Mouse (Mus musculus) inflammation-experienced regulatory T-cells, adult 6 months (primary cell): ENCODE results near the gene Foxp1. TPM values are rescaled to one million over a fixed set of nuclear protein-coding genes. Genes with fewer than 3 reads are reported as not detected.
A peak's percentile ranks its signal among the peaks of the same experiment; 100 is the strongest.

Experiments used
- ATAC-seq: one replicate; pipeline ENCODE4 v1.8.0; 2017
- polyA plus RNA-seq, 3 experiments: library from polyadenylated mRNA; unstranded; fragments of 100-300 nt; shearing (Covaris generic); gene quantifications; one replicate each; pipeline ENCODE4 v1.2.1; 2017

Foxp1 gene
- polyA plus RNA-seq, 3 experiments from 2014 or later = 83.3 to 273 (median 271) TPM

DNA sequence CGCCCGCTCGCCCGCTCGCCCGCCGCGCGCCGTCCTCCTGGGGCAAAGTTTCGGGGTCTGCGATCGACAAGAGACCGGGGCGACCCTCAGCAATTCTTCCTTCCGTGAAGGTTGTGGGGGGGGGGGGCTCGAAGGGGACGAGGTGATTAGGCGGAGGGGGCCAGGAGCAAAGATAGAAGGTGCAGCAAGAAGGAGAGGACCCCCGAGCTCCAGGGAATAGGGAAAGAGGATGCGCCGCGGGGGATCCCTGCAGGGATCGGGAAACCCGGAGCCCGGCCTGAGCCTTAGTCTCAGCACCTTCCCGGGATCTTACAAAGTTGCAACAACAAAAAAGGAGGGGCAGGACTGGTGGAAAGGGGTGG is 1.9 kb downstream of the Foxp1 start:
- ATAC-seq = no peak

DNA sequence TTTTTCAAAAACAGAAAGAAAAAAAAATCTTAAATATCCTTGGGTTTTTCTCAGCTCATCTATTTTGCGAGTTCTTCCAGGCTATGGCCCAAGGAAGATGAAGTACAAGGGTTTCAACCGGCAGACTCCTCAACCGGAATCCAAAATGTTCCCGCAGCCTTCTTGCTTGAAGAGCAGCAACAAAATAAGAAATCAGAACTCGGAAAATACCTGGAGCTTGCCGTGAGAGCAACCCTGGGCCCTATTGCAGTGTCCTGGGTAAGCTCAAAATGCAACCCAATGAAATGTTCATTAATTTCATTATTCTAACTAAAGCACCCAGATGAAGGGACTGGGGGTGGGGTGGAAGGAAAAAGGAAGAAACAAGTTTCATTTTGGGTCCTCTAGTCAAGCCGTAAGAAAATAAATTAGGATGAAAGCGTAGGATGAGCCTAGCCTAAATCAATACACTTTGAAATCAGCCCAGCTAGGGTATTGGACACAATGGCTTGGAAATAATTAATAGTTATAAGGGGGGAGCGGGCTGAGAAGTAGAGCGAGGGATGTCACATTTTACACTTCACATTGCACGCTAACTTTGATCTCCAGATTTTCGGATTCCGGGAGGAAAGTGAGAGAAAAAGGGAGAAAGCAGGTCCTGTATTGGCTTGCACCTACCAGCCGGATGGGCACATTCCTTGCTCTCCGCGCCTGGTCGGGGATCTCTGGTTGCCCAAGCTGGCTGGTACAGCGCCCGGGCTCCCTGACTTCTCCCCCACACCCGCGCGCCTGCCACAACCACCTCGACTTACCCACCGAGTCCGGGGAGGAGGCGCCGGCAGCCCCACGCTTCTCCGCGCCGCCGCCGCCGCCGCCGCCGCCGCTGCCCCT is 2.5 kb downstream of the Foxp1 start:
- no peak for ATAC-seq

DNA sequence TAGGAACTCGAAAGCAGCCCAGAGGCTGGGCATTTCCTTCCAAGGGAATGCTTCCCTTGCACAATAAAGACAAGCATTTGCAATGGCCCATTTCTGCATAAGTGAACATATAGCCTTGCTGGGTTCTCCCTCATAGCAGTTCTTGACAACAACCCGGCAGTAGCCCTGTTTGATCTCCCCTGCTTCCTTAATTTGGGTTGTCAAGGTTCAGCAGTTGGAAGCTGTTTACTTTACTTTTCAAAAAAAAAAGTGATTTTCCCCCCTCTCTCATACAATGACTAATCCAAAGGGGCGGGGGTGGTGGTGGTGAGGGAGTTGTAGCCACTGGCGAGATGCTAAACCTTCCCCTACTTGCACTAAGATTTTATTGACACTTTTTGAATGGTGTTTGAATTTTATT is 3.5 kb downstream of the Foxp1 start:
- ATAC-seq = no peak

DNA sequence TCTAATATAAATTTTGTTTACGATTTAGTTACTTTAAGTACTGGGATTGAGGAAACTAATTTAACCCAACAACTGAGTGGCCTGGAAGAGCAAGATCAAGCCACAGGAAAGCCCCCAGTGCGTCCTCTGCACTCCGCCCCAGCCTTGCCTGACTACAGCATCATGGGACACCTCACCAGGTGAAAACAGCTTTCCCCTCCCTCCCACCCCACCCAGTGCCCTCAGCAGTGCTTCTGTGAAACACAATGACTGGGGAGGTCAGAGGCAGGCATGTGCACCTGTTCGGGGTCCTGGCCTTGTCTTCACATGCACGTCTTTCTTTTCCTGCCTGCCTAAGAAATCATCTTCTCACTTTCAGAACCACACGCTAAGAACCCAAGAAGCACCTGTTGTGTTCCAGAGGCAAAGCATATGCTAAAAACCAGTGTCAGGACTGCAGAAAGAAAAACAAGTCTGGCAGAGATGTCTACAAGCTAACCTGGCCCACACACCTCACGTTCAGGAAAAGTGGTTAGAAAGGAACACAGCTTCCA is 6.8 kb downstream of the Foxp1 start:
- ATAC-seq = no peak

DNA sequence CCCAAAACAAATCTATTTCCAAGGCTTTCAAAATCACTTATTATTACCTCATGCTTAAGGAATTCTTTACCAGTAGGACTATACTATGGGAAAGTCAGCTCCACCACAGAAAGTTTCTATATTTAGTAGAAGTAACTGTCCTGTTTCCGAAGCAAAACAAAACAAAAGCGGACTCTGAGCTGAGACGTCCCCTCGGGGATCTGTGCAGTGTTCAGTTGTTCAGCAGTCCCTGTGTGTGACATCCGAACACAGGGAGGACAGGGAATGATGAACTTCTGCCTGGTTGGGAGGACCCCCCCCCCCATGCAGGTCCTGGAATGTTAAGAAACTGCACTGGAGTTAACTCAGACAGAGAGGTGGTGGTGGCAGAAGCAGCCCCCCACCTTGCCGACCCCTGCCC is 10.7 kb downstream of the Foxp1 start:
- ATAC-seq = no peak

DNA sequence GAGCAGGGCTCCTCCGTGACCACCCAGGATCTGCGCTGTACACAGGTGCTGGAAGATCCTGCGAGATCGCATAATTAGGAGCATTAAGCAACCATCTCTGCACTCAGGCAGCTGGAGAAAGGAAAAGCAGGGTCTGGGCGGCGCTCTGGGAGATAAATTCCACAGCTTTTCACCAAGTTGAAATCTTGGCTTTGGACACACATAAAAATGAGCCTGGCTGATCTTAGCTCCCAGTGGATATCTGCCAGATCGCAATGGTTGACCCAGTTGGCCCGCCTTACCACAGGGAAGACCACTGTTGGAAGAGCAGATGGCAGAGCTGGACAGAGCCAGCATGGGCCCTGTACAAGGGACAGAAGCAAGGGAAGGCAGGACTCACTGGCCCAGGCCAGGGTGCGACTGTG is 13.3 kb downstream of the Foxp1 start:
- ATAC-seq = no peak

DNA sequence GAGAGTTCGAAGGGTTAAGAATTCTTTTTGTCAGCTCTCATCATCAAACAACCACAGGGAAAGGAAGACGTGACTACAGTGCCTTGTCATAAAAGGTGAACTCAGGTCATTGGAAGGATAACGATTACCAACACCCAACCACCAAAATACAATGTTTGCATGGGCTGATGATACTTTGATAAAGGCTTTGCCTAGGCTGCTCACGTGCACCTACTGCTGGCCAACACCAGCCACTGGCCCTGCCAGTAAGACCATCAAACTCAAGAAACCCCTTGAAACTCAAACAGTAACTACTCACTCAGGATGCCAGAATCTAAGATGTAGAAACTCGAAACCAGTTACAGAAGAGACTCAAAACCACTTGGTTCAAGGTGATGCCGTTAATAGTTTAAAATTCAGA is 15.7 kb downstream of the Foxp1 start:
- no peak for ATAC-seq

DNA sequence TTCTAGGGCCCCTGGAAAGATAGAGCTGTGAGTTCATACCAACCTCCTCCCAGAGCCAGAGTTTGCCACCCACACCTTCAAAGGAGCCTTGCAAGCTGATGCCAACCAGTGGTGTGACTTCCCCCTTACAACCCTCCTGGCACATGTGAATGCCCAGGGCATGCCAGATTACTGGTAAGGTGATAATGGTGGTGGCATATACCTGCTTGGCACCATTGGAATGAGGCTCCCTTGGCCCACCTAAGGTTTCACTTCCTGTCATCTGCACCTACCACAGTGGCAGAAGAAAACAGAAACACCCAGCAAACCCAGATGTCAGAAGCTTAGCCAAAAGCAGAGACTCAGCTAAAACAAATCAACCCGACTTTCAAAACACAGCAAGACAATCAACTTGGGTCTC is 18.8 kb downstream of the Foxp1 start:
- no peak for ATAC-seq

DNA sequence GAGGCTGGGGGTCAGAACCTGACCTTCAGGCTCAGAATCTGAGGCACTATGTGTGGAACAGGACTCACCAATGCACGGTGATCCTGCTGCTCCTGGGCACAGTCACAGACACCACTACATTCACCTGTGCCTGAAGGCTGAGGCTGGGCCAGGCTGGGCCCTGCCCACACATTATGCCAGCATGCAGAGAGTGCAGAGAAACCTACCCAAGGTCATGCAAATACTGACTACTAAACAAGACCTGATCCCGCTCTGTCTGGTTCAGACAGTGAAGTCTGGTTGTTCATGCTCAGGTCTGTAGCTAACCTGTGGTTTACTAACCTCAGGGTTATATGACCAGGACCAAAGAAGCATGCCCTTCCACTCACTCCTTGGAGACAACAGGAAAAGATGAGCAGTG is 19.8 kb downstream of the Foxp1 start:
- ATAC-seq = no peak

DNA sequence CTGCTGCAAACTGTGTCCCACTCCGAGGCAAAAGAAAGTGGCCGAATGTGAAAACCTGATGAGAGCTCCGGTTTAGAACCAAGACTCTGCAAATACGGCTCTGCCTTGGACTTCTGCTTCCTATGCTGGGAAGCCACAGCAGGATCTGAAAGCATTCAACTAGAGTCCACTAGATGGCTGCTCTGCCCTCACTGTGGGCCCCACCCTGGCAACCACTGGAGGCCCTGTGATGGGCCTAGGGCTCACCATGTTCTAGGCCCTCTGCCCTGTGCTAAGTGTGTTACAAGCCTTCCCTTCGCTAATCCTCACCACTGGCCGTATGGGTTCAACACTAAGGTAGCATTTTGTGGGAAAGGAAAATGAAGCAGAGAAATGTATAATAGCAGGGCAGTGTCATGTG is 20.2 kb downstream of the Foxp1 start:
- ATAC-seq = no peak

DNA sequence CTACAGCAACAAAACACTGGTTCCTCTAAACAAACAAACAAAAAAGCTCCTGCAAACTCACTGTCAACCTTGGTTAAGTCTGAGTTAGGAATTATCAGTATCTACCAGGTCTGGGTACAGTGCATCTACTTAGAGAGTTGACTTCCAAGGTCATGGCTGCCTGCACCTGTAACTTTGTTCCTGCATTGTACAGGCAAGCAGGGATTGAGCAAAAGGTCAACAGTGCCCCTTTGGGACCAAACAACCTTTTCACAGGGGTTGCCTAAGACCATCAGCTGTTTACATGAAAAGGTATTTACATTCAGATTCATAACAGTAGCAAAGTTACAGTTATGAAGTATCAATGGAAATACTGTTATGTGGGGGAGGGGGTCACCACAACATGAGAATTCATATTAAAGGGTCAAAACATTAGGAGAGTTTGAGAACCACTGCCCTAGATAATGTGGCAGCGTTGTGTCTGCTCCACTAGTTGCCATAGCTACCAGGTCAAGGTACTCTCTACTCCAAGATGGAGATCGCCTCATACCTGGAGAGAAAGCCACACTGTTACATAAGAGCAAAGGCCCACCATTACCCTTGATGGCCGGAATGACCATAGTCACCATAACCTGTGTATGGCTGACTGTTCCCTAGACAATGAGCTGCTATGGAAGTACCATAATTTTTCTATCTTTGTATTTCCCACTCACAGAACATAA is 21.8 kb downstream of the Foxp1 start:
- ATAC-seq = no peak

DNA sequence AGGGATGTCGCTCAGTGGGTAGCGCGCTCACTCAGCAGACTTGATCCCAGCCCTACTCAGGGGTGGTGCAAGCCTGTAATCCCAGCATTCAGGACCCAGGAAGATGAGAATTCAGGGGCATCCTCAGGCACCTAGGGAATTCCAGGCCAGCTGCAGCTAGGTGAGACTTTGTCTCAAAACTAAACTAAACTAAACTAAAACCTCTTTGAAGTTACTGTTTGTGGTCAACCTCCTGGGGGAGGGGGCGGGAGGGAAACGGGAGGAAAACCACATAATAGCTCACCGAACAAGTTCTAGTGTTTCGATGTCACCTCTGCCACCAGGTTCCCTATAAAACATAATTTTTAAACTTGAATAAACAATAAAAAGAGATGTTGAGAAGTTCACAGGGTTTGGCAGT is 24.4 kb downstream of the Foxp1 start:
- ATAC-seq = no peak

DNA sequence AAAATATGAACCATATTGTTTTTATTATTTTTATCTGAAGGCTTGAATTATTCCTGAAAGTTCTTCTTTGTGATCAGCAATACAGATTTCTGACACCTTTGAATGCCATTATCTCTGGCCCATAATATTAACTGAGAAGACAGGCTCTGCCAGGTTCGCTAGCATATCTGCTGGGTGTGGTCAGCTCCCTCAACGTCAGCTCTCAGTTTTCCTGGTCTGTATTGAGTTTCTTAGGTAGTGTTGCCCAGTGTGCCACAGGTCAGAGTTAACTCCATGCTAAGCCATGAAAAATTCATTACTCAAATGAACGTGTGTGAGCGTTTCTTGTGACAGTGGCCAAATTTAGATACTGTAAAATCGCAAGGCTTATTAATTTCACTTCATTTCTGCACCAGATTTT is 26.4 kb downstream of the Foxp1 start:
- no peak for ATAC-seq

DNA sequence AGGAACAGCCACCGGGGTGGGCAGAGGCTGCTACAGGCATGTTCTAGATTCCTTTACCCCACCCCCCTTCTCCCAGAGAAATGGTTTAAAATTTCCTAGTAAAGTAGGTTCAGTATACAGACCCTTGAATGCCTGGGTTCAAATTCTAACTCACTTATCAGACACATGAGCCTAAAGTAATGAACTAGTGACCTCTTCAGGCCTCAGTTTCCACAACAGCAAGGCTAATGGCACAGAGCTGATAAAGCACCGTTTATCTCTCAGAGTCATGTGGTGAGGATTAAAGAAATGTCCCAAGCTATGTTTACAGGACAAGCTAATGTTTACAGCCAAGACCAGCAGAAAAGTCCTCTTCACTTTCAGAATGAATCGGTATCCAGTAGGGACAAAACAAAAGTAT is 29.6 kb downstream of the Foxp1 start:
- no peak for ATAC-seq

DNA sequence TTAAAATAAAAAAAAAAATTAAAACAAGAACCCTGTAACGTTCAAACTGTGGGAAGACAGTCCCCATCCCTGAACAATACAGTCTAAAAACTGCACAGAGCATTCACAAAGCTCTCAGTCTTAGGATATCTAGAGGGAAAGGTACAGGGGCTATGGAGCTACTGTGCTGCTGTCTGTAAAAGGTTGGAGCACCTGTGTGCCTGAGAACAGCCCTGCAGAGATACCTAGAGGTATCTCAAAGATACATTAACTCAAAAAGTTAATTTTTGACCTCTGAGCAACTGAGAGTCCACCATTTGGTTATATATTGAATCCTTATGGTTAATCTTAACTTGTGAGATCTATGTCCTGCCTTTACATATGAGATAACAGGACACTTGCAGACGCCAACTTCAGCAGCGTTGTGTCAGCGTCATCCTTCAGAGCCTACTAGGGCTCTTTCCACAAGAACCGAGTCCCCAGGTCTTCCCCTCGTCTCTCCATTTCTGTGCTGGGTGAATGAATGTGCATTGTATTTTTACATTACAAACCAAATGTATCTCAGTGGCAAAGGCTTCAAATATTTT is 30.5 kb downstream of the Foxp1 start:
- ATAC-seq = no peak

DNA sequence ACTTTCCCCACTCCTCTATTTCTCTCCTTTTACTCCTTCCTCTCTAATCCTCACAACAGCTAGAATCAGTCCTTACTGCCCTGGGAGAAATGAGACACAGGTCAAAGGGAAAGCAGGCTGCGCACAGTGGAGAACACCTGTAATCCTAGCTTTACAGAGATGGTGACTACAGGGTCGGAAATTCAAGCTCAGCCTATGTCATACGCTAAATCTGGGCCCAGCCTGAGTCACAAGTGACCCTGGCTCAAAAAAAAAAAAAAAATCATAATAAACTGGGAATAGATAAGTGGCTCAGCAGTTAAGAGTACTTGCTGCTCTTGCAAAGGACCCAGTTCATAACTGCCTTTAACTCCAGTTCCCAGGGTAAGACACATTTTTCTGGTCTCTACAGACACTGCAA is 31.4 kb downstream of the Foxp1 start:
- no peak for ATAC-seq

DNA sequence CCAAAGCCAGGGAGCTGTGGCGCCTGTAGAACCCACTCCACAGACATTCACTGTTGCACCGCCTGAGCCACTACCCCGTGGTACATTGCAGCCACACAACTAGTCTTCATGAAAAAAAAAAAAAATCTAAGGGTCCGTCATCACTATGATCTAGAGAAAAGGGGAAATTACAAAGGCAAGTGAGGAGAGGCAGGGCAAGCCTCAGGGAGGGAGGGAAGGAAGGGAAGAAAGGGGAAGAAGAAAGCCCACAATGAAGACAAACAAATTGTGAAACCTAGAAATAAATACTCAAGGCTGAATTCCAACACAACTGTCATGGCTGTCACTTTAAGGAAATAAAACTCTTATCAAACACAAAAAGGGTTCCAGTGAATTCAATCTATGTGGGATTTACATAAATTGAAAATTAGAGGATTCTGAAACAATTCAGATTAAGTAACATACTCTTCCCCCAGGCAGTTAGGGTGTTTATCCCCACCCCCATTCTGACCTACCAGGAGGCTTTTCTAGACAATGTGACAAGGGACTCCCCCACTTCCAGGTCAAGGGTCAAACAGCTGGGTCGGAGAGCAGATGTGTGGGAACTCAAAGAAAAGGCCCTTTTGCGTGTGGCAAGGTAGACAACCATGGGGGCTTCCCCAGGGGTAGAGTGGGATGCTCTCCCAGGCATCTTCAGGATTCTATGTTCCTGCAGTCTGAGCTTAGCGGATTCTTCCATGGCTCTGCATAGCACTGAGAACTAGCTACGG is 32.4 kb downstream of the Foxp1 start:
- ATAC-seq = no peak

DNA sequence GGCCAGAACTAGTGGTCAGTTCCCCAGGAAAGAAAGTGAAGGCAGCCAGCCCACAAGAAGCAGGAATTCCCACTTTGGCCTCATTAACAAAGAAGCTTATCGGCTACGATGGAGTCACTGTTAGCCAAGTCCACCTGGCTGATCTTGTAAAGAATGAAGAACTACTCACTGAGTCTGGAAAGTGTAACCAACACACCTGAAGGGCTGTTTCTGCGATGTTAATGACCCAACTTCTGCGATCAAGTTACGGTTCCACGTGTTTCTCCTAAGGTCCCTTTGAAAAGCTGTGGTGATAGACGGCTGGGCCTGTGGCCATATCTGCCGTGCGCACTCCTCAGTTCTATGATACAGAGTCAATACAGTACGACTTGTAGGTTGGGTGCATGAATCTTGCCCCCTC is 33.1 kb downstream of the Foxp1 start:
- no peak for ATAC-seq

DNA sequence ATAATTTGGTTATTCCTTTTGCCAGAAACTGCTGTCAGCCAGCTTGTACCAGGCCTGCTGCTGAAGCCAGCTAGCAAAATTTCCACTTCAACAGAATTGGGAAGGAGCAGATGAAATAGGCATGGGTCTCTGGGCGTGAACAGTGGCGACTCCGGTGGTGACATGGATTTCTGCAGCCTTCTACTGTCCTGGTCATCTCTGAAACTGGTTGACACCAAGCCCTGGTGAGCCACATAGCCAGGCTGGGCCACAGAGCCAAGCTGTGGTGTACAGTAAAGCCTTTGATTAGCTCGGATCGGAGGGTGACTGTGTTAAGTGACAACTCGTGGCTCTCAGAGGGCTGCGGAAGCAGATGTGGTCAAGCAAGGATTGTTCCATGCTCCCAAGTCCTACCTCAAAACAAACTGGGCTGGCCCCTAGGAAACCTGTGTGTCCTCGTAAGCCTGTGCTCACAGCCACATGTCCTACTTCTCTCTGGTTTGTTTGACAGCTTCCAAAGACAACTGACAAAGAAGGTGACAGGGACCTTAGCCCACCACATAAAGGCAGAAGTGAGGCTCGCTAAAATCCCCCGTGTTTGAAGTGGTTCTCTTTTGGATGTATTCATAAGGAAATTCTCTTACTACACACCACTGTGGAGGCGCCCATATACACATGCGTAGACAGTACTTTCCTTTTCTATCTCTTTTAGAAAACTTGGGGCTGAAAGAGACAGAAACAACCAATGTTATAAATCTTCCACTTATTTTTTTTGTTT is 36.5 kb downstream of the Foxp1 start:
- no peak for ATAC-seq

DNA sequence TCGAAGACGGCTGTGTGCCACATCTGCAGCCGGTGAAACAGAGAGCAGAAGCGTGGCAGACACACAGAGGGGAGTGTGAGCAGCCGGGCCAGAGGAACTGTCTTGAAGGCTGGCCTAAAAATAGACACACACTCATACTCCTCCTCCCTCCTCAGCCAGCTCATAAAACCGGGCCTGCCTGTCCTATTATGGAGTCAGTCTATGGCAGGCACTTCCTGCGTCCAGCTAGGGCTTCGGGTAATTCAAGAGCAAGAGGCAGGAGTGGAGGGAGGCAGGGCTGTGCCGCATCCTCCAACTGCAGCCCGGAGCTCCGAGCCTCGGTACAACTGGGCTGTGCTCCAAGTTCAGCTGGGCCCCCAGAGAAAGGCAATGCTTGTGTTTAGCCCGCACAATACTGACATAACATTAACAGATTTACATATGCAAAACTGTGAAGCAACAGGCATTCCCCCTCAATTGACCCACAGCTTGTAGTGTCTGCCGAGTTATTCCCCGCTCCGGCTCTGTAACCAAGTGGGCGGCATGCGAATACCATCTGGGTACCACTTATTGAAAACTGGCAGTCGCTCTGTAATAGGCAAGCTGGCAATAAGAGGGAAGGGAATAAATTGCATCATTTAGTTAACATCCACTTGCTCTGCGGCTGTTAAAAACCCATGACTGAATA is 37.2 kb downstream of the Foxp1 start:
- ATAC-seq = peak; percentile 64

DNA sequence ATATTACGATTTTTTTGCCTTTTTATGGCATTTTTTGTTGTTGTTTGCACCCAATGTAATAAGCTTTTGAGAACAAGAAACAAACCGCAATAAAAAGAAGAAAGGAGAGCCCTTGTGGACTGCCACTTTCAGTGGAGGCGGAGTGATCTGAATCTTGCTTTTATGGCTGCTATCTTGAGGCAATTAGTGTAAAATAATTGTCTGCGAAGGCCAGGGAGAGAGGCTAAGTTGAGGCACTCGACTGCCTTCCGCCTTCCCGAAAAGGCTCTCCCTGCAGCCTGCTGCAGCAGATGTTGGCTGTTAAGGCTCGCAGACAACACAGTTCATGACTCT is 37.7 kb downstream of the Foxp1 start:
- ATAC-seq = no peak

DNA sequence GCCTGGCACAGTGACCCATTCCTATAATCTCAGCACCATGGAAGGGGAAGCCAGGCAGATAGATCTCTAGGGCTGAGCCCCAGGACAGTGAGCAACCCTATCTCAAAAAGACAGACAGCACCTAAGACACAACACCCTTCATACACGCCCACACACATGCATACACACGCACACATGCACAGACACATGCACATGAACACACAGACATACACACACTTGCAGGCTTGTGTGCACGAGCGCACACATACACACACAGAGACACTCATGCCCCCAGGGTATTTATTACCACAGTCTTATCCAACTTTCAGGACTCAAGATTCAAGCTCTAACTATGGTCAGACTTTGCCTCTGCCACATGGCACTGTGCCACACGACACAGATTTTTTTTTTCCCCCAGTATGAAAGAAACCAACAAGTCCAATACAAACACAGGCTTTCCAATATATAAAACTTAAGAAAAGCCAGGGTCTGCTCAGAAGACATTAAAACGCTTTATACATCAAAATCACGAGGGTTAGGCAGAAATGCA is 38.3 kb downstream of the Foxp1 start:
- no peak for ATAC-seq
